Mouse (Mus musculus) right cerebral cortex, postnatal 25 days (tissue): Measurements from ENCODE around the gene Kcnh2.

ENCODE experiments used
- DNase-seq: peaks from one replicate; pipeline ENCODE4 v3.0.0; 2022

The Kcnh2 gene

GRCm38 (mm10) chr5:24308621-24309020 lies 42.8 kb downstream of the Kcnh2 start:
- DNase-seq, result no peak

GRCm38 (mm10) chr5:24307118-24307777 lies 44.2 kb downstream of the Kcnh2 start:
- no peak for DNase-seq

- no peak for DNase-seq
Observed at GRCm38 (mm10) chr5:24303199-24303598, 48.2 kb downstream of the Kcnh2 start.

- DNase-seq, result no peak
Observed at GRCm38 (mm10) chr5:24299845-24300589, 51.4 kb downstream of the Kcnh2 start.

GRCm38 (mm10) chr5:24291954-24292353 lies 59.5 kb downstream of the Kcnh2 start:
- DNase-seq, result no peak

GRCm38 (mm10) chr5:24286221-24286970 lies 65.0 kb downstream of the Kcnh2 start:
- no peak for DNase-seq

- no peak for DNase-seq
Observed at GRCm38 (mm10) chr5:24284145-24284544, 67.3 kb downstream of the Kcnh2 start.

GRCm38 (mm10) chr5:24283181-24283580 lies 68.2 kb downstream of the Kcnh2 start:
- DNase-seq, result no peak

GRCm38 (mm10) chr5:24280523-24280922 lies 70.9 kb downstream of the Kcnh2 start:
- no peak for DNase-seq

GRCm38 (mm10) chr5:24279527-24279926 lies 71.9 kb downstream of the Kcnh2 start:
- DNase-seq, result no peak

- DNase-seq, result no peak
Observed at GRCm38 (mm10) chr5:24278206-24278605, 73.2 kb downstream of the Kcnh2 start.

GRCm38 (mm10) chr5:24273683-24274621 lies 77.5 kb downstream of the Kcnh2 start:
- DNase-seq, result no peak

- no peak for DNase-seq
Observed at GRCm38 (mm10) chr5:24270941-24271340, 80.5 kb downstream of the Kcnh2 start.
